Mouse (Mus musculus): ENCODE results near the gene Minpp1. TPM values are rescaled to one million over a fixed set of nuclear protein-coding genes. Genes with fewer than 3 reads are reported as not detected.

Gene Minpp1
- polyA plus RNA-seq, 1 experiment from 2014 or later: 74.4 TPM

GRCm38 (mm10) chr19:32516575-32516974 lies 31.0 kb downstream of the Minpp1 start:
- H3K9ac ChIP-seq (replicated peaks; ENCODE audit: low read length): no peak overlapping the region
- H3K27ac ChIP-seq (ENCODE audit: low read length): no peak overlapping the region
- H3K36me3 ChIP-seq (ENCODE audit: insufficient read depth, low read length): peaks cover 49% of the 10 kb centered on the region
- WGBS: 97% methylated on average over 9 of the region's 9 CpGs
- H3K4me1 ChIP-seq (ENCODE audit: insufficient read depth, low read length): no peaks in the 10 kb centered on the region
- ATAC-seq (ENCODE audit: low FRiP score, low TSS enrichment): no peak
- H3K4me3 ChIP-seq (ENCODE audit: low read length): no peak overlapping the region
- H3K9me3 ChIP-seq (ENCODE audit: low read length): peaks cover 5% of the 10 kb centered on the region; the same call in 1 of the 2 replicates
- H3K27me3 ChIP-seq (ENCODE audit: insufficient read depth, low read length): no peaks in the 10 kb centered on the region
- H3K4me2 ChIP-seq (replicated peaks; ENCODE audit: low read depth, low read length): no peak overlapping the region

- Histone ChIP-seq H3K4me1 (ENCODE audit: insufficient read depth, low read length) (no peaks in the 10 kb centered on the region), H3K9me3 (ENCODE audit: low read length) (no peaks in the 10 kb centered on the region), H3K27ac (ENCODE audit: low read length) (no peak overlapping the region), H3K4me2 (replicated peaks; ENCODE audit: low read depth, low read length) (no peak overlapping the region), H3K36me3 (ENCODE audit: insufficient read depth, low read length) (peaks cover 12% of the 10 kb centered on the region), H3K27me3 (ENCODE audit: insufficient read depth, low read length) (no peaks in the 10 kb centered on the region), H3K4me3 (ENCODE audit: low read length) (no peak overlapping the region), H3K9ac (replicated peaks; ENCODE audit: low read length) (no peak overlapping the region)
- no peak for ATAC-seq (ENCODE audit: low FRiP score, low TSS enrichment)
- 90% methylated on average over 3 of the region's 3 CpGs for WGBS
Measured at GRCm38 (mm10) chr19:32521446-32521845, 35.9 kb downstream of the Minpp1 start.

- 0 out of 2 replicates have a peak, but pooled peaks cover 4% of the 10 kb centered on the region for H3K36me3 ChIP-seq (ENCODE audit: insufficient read depth, low read length)
- no peak overlapping the region for H3K27ac ChIP-seq (ENCODE audit: low read length)
- H3K9ac ChIP-seq (replicated peaks; ENCODE audit: low read length): no peak overlapping the region
- H3K4me1 ChIP-seq (ENCODE audit: insufficient read depth, low read length): no peaks in the 10 kb centered on the region
- H3K4me3 ChIP-seq (ENCODE audit: low read length): no peak overlapping the region
- H3K9me3 ChIP-seq (ENCODE audit: low read length): no peaks in the 10 kb centered on the region
- no peak overlapping the region for H3K4me2 ChIP-seq (replicated peaks; ENCODE audit: low read depth, low read length)
- H3K27me3 ChIP-seq (ENCODE audit: insufficient read depth, low read length): no peaks in the 10 kb centered on the region
- ATAC-seq (ENCODE audit: low FRiP score, low TSS enrichment): no peak
- WGBS: 91% methylated on average over 5 of the region's 5 CpGs
Measured at GRCm38 (mm10) chr19:32522247-32522646, 36.7 kb downstream of the Minpp1 start.

GRCm38 (mm10) chr19:32522753-32523307 lies 37.3 kb downstream of the Minpp1 start:
- H3K27ac ChIP-seq (ENCODE audit: low read length): no peak overlapping the region
- no peak overlapping the region for H3K4me3 ChIP-seq (ENCODE audit: low read length)
- H3K9me3 ChIP-seq (ENCODE audit: low read length): no peaks in the 10 kb centered on the region
- H3K36me3 ChIP-seq (ENCODE audit: insufficient read depth, low read length): 0 out of 2 replicates have a peak, but pooled peaks cover under 1% of the 10 kb centered on the region
- H3K4me1 ChIP-seq (ENCODE audit: insufficient read depth, low read length): no peaks in the 10 kb centered on the region
- ATAC-seq (ENCODE audit: low FRiP score, low TSS enrichment): no peak
- no peak overlapping the region for H3K9ac ChIP-seq (replicated peaks; ENCODE audit: low read length)
- WGBS: 87% methylated on average over 8 of the region's 8 CpGs
- no peak overlapping the region for H3K4me2 ChIP-seq (replicated peaks; ENCODE audit: low read depth, low read length)
- H3K27me3 ChIP-seq (ENCODE audit: insufficient read depth, low read length): no peaks in the 10 kb centered on the region

GRCm38 (mm10) chr19:32523769-32524515 lies 38.4 kb downstream of the Minpp1 start:
- Histone ChIP-seq H3K9ac (replicated peaks; ENCODE audit: low read length) (no peak overlapping the region), H3K27ac (ENCODE audit: low read length) (no peak overlapping the region), H3K27me3 (ENCODE audit: insufficient read depth, low read length) (no peaks in the 10 kb centered on the region), H3K4me3 (ENCODE audit: low read length) (no peak overlapping the region), H3K36me3 (ENCODE audit: insufficient read depth, low read length) (no peaks in the 10 kb centered on the region), H3K9me3 (ENCODE audit: low read length) (no peaks in the 10 kb centered on the region), H3K4me1 (ENCODE audit: insufficient read depth, low read length) (no peaks in the 10 kb centered on the region), H3K4me2 (replicated peaks; ENCODE audit: low read depth, low read length) (no peak overlapping the region)
- no peak for ATAC-seq (ENCODE audit: low FRiP score, low TSS enrichment)
- WGBS: 78% methylated on average over 14 of the region's 14 CpGs

- H3K4me2 ChIP-seq (replicated peaks; ENCODE audit: low read depth, low read length): no peak overlapping the region
- H3K4me1 ChIP-seq (ENCODE audit: insufficient read depth, low read length): no peaks in the 10 kb centered on the region
- no peaks in the 10 kb centered on the region for H3K27me3 ChIP-seq (ENCODE audit: insufficient read depth, low read length)
- no peak overlapping the region for H3K9ac ChIP-seq (replicated peaks; ENCODE audit: low read length)
- H3K4me3 ChIP-seq (ENCODE audit: low read length): no peak overlapping the region
- H3K36me3 ChIP-seq (ENCODE audit: insufficient read depth, low read length): no peaks in the 10 kb centered on the region
- WGBS: 69% methylated on average over 3 of the region's 3 CpGs
- H3K27ac ChIP-seq (ENCODE audit: low read length): no peak overlapping the region
- ATAC-seq (ENCODE audit: low FRiP score, low TSS enrichment): no peak
- H3K9me3 ChIP-seq (ENCODE audit: low read length): no peaks in the 10 kb centered on the region
Measured at GRCm38 (mm10) chr19:32524516-32524860, 38.9 kb downstream of the Minpp1 start.

- no peaks in the 10 kb centered on the region for H3K36me3 ChIP-seq (ENCODE audit: insufficient read depth, low read length)
- H3K4me1 ChIP-seq (ENCODE audit: insufficient read depth, low read length): no peaks in the 10 kb centered on the region
- H3K27ac ChIP-seq (ENCODE audit: low read length): no peak overlapping the region
- no peak for ATAC-seq (ENCODE audit: low FRiP score, low TSS enrichment)
- 89% methylated on average over 5 of the region's 5 CpGs for WGBS
- no peak overlapping the region for H3K4me2 ChIP-seq (replicated peaks; ENCODE audit: low read depth, low read length)
- H3K4me3 ChIP-seq (ENCODE audit: low read length): no peak overlapping the region
- no peak overlapping the region for H3K9ac ChIP-seq (replicated peaks; ENCODE audit: low read length)
- H3K9me3 ChIP-seq (ENCODE audit: low read length): no peaks in the 10 kb centered on the region
- no peaks in the 10 kb centered on the region for H3K27me3 ChIP-seq (ENCODE audit: insufficient read depth, low read length)
Measured at GRCm38 (mm10) chr19:32527139-32527538, 41.6 kb downstream of the Minpp1 start.

- no peak for ATAC-seq (ENCODE audit: low FRiP score, low TSS enrichment)
- H3K9me3 ChIP-seq (ENCODE audit: low read length): no peaks in the 10 kb centered on the region
- H3K27ac ChIP-seq (ENCODE audit: low read length): no peak overlapping the region
- H3K36me3 ChIP-seq (ENCODE audit: insufficient read depth, low read length): no peaks in the 10 kb centered on the region
- 66% methylated on average over 3 of the region's 3 CpGs for WGBS
- no peaks in the 10 kb centered on the region for H3K27me3 ChIP-seq (ENCODE audit: insufficient read depth, low read length)
- no peaks in the 10 kb centered on the region for H3K4me1 ChIP-seq (ENCODE audit: insufficient read depth, low read length)
- H3K4me2 ChIP-seq (replicated peaks; ENCODE audit: low read depth, low read length): no peak overlapping the region
- no peak overlapping the region for H3K4me3 ChIP-seq (ENCODE audit: low read length)
- H3K9ac ChIP-seq (replicated peaks; ENCODE audit: low read length): no peak overlapping the region
Measured at GRCm38 (mm10) chr19:32528723-32529122, 43.2 kb downstream of the Minpp1 start.

GRCm38 (mm10) chr19:32529252-32529942 lies 43.8 kb downstream of the Minpp1 start:
- Histone ChIP-seq H3K4me3 (ENCODE audit: low read length) (no peak overlapping the region), H3K9ac (replicated peaks; ENCODE audit: low read length) (no peak overlapping the region), H3K27ac (ENCODE audit: low read length) (no peak overlapping the region), H3K36me3 (ENCODE audit: insufficient read depth, low read length) (no peaks in the 10 kb centered on the region), H3K4me1 (ENCODE audit: insufficient read depth, low read length) (no peaks in the 10 kb centered on the region), H3K4me2 (replicated peaks; ENCODE audit: low read depth, low read length) (no peak overlapping the region), H3K9me3 (ENCODE audit: low read length) (no peaks in the 10 kb centered on the region), H3K27me3 (ENCODE audit: insufficient read depth, low read length) (no peaks in the 10 kb centered on the region)
- whole genome bisulfite sequencing: 88% methylated on average over 11 of the region's 11 CpGs
- ATAC-seq (ENCODE audit: low FRiP score, low TSS enrichment): no peak

- H3K36me3 ChIP-seq (ENCODE audit: insufficient read depth, low read length): no peaks in the 10 kb centered on the region
- no peak overlapping the region for H3K27ac ChIP-seq (ENCODE audit: low read length)
- H3K27me3 ChIP-seq (ENCODE audit: insufficient read depth, low read length): no peaks in the 10 kb centered on the region
- H3K9ac ChIP-seq (replicated peaks; ENCODE audit: low read length): no peak overlapping the region
- no peak overlapping the region for H3K4me2 ChIP-seq (replicated peaks; ENCODE audit: low read depth, low read length)
- WGBS: 92% methylated on average over 7 of the region's 7 CpGs
- H3K4me3 ChIP-seq (ENCODE audit: low read length): no peak overlapping the region
- ATAC-seq (ENCODE audit: low FRiP score, low TSS enrichment): no peak
- H3K9me3 ChIP-seq (ENCODE audit: low read length): no peaks in the 10 kb centered on the region
- H3K4me1 ChIP-seq (ENCODE audit: insufficient read depth, low read length): no peaks in the 10 kb centered on the region
Measured at GRCm38 (mm10) chr19:32530296-32530695, 44.7 kb downstream of the Minpp1 start.

Data from kidney, embryonic 16.5 days (tissue).